In genomic region chr5:74549566-74549965, GRCm38 (mm10) we compare ENCODE assay signal across 22 mouse cellular contexts. TPM values are rescaled to one million over a fixed set of nuclear protein-coding genes. Genes with fewer than 3 reads are reported as not detected.
DNase-seq lines count a peak whose midpoint lies in the region; ATAC-seq lines count a peak whose summit lies in the region.
"Had no signal": no experiment of that assay in that cellular context is flagged by ENCODE, and none has a peak within 500 bp of the region (broad histone marks: within the 10 kb centered on the region; RNA-seq: fewer than 3 reads in every experiment).

No protein-coding gene starts in this region.

- H3K27me3 ChIP-seq in intestine, embryonic 15.5 days (replicated peaks) = no peaks in the 10 kb centered on the region
- H3K27me3 ChIP-seq: CH12.LX; hindbrain, embryonic 12.5 days had no signal

- DNase-seq in frontal cortex, postnatal 10 days (ENCODE audit: low spot score in 2 of 2) = no peak
- DNase-seq in right cerebral cortex, adult 2 months (ENCODE audit: low spot score in 2 of 2) = peak; percentile 13 to 26
- DNase-seq in right cerebral cortex, postnatal 4 days = no peak
- DNase-seq in brain, adult 2 months (ENCODE audit: low read depth, low spot score) = peak; percentile 62
- DNase-seq in natural killer cell, adult 2 months (ENCODE audit: low spot score in 2 of 2) = no peak
- DNase-seq: adrenal gland, adult 8-10 months; adrenal gland, postnatal 36 days; cerebellum, adult 11-12 months; cerebellum, adult 9-10 months; gastrocnemius, postnatal 10 days; heart, adult 18-20 months; heart, postnatal 10 days; heart, postnatal 4 days had no signal

- no peaks in the 10 kb centered on the region for H3K9me3 ChIP-seq in intestine, embryonic 15.5 days
- H3K9me3 ChIP-seq: embryonic facial prominence, embryonic 10.5 days; heart, embryonic 10.5 days; hindbrain, embryonic 12.5 days had no signal

- H3K36me3 ChIP-seq in intestine, embryonic 15.5 days = peaks cover 18% of the 10 kb centered on the region; the same call in 1 of the 2 replicates

- no peak overlapping the region for H3K4me3 ChIP-seq in intestine, embryonic 15.5 days (replicated peaks)
- H3K4me3 ChIP-seq: embryonic facial prominence, embryonic 10.5 days; heart, embryonic 10.5 days; hindbrain, embryonic 12.5 days had no signal

- ATAC-seq in frontal cortex, adult (ENCODE audit: low TSS enrichment) = peak; percentile 79
- ATAC-seq in intestine, embryonic 15.5 days = no peak
- ATAC-seq: forebrain, embryonic 16.5 days; hindbrain, embryonic 16.5 days; inflammation-experienced regulatory T-cells, adult 6 months had no signal

- no peak overlapping the region for H3K4me2 ChIP-seq in intestine, embryonic 15.5 days (replicated peaks)
- H3K4me2 ChIP-seq: hindbrain, embryonic 12.5 days had no signal

- H3K4me1 ChIP-seq in intestine, embryonic 15.5 days (replicated peaks) = no peaks in the 10 kb centered on the region
- H3K4me1 ChIP-seq: embryonic facial prominence, embryonic 10.5 days; heart, embryonic 10.5 days; hindbrain, embryonic 12.5 days had no signal

- H3K27ac ChIP-seq in intestine, embryonic 15.5 days = no peak overlapping the region
- H3K27ac ChIP-seq: embryonic facial prominence, embryonic 10.5 days; heart, embryonic 10.5 days; hindbrain, embryonic 12.5 days had no signal

- H3K9ac ChIP-seq in intestine, embryonic 15.5 days = no peak overlapping the region
- H3K9ac ChIP-seq: hindbrain, embryonic 12.5 days had no signal

- 92% methylated on average over 8 of the region's 8 CpGs for WGBS in intestine, embryonic 15.5 days

RNA-seq across cellular contexts. Expression of gene Fip1l1, which starts 14.3 kb away (rescaled TPM):
- 71.8 and 80.4 TPM in 2 replicates for polyA plus RNA-seq in intestine, embryonic 15.5 days (2015; fragmentation: Nextera tagmentation; extraction: Ambion mirVana)

RNA-seq across cellular contexts. Expression of gene Scfd2, which starts 18.0 kb away (rescaled TPM):
- 17.2 and 17.7 TPM in 2 replicates for polyA plus RNA-seq in intestine, embryonic 15.5 days (2015; fragmentation: Nextera tagmentation; extraction: Ambion mirVana)

Comparison
In these comparisons a context has a peak if more than half of its experiments do, and no peak if none do; other contexts are left out.
1. DNase-seq: peak in right cerebral cortex, adult 2 months (2 of 2) and brain, adult 2 months (single experiment); none in frontal cortex, postnatal 10 days (0 of 2), right cerebral cortex, postnatal 4 days (single experiment) and natural killer cell, adult 2 months (0 of 2).